Mouse (Mus musculus) induced T-regulatory cell, adult 2 months (primary cell): ENCODE data around the gene Cog5.

Experiments used
- DNase-seq: peaks from one replicate; pipeline ENCODE4 v3.0.0-alpha.2; 2012; ENCODE audit warnings: low read depth

Cog5 gene

GRCm38 (mm10) chr12:31823671-31824070 lies 169.0 kb downstream of the Cog5 start:
- no peak for DNase-seq

GRCm38 (mm10) chr12:31824831-31825230 lies 170.2 kb downstream of the Cog5 start:
- no peak for DNase-seq

- no peak for DNase-seq
Measured at GRCm38 (mm10) chr12:31825821-31826220, 171.2 kb downstream of the Cog5 start.

GRCm38 (mm10) chr12:31826476-31826875 lies 171.8 kb downstream of the Cog5 start:
- no peak for DNase-seq

- DNase-seq: no peak
Measured at GRCm38 (mm10) chr12:31835480-31835879, 180.8 kb downstream of the Cog5 start.

GRCm38 (mm10) chr12:31836211-31836610 lies 181.5 kb downstream of the Cog5 start:
- DNase-seq: no peak

- no peak for DNase-seq
Measured at GRCm38 (mm10) chr12:31838521-31838920, 183.9 kb downstream of the Cog5 start.

GRCm38 (mm10) chr12:31839249-31839648 lies 184.6 kb downstream of the Cog5 start:
- DNase-seq: no peak

GRCm38 (mm10) chr12:31846077-31846476 lies 191.4 kb downstream of the Cog5 start:
- DNase-seq: no peak

GRCm38 (mm10) chr12:31848630-31849415 lies 194.2 kb downstream of the Cog5 start:
- DNase-seq: no peak

GRCm38 (mm10) chr12:31849601-31850000 lies 194.9 kb downstream of the Cog5 start:
- DNase-seq: no peak

GRCm38 (mm10) chr12:31854039-31854438 lies 199.4 kb downstream of the Cog5 start:
- DNase-seq: no peak

GRCm38 (mm10) chr12:31854817-31855216 lies 200.1 kb downstream of the Cog5 start:
- DNase-seq: no peak

- no peak for DNase-seq
Measured at GRCm38 (mm10) chr12:31857784-31858183, 203.1 kb downstream of the Cog5 start.

GRCm38 (mm10) chr12:31862668-31863538 lies 208.2 kb downstream of the Cog5 start:
- no peak for DNase-seq

GRCm38 (mm10) chr12:31876775-31877174 lies 222.1 kb downstream of the Cog5 start:
- DNase-seq: no peak

- DNase-seq: no peak
Measured at GRCm38 (mm10) chr12:31882736-31883135, 228.1 kb downstream of the Cog5 start.

- no peak for DNase-seq
Measured at GRCm38 (mm10) chr12:31884365-31884764, 229.7 kb downstream of the Cog5 start.

GRCm38 (mm10) chr12:31885084-31885483 lies 230.4 kb downstream of the Cog5 start:
- DNase-seq: no peak

GRCm38 (mm10) chr12:31885844-31886606 lies 231.4 kb downstream of the Cog5 start:
- no peak for DNase-seq

- DNase-seq: no peak
Measured at GRCm38 (mm10) chr12:31890685-31891084, 236.0 kb downstream of the Cog5 start.

GRCm38 (mm10) chr12:31892079-31892478 lies 237.4 kb downstream of the Cog5 start:
- no peak for DNase-seq
